Comparison of ENCODE assay signal across 9 mouse cellular contexts in genomic region chr2:14341652-14342308, GRCm38 (mm10). TPM values are rescaled to one million over a fixed set of nuclear protein-coding genes. Genes with fewer than 3 reads are reported as not detected.
DNase-seq lines count a peak whose midpoint lies in the region; ATAC-seq lines count a peak whose summit lies in the region.
"Had no signal": no experiment of that assay in that cellular context is flagged by ENCODE, and none has a peak within 500 bp of the region (broad histone marks: within the 10 kb centered on the region; RNA-seq: fewer than 3 reads in every experiment).

No protein-coding gene starts in this region.

- H3K27me3 ChIP-seq in limb, embryonic 13.5 days = no peaks in the 10 kb centered on the region
- H3K27me3 ChIP-seq in limb, embryonic 10.5 days (ENCODE audit: low read depth, poor library complexity, severe bottlenecking) = no peaks in the 10 kb centered on the region

- H3K36me3 ChIP-seq in limb, embryonic 13.5 days = no peaks in the 10 kb centered on the region
- no peaks in the 10 kb centered on the region for H3K36me3 ChIP-seq in limb, embryonic 10.5 days
- H3K36me3 ChIP-seq: G1E had no signal

- H3K4me2 ChIP-seq in limb, embryonic 13.5 days (replicated peaks) = no peak overlapping the region

- H3K9me3 ChIP-seq in limb, embryonic 13.5 days = peaks cover 4% of the 10 kb centered on the region; the same call in 1 of the 2 replicates
- no peaks in the 10 kb centered on the region for H3K9me3 ChIP-seq in limb, embryonic 10.5 days (replicated peaks)
- H3K9me3 ChIP-seq: G1E had no signal

- intact Hi-C loops in heart, postnatal 25 days (cut with DNase I) = no loop called here

- no peak overlapping the region for H3K9ac ChIP-seq in limb, embryonic 13.5 days

- peak; percentile 61; the same call in 1 of the 2 replicates for ATAC-seq in limb, embryonic 13.5 days (ENCODE audit: low FRiP score, low read depth)

- H3K4me3 ChIP-seq in limb, embryonic 13.5 days = no peak overlapping the region
- H3K4me3 ChIP-seq in limb, embryonic 10.5 days = no peak overlapping the region

- H3K27ac ChIP-seq in limb, embryonic 13.5 days = no peak overlapping the region
- no peak overlapping the region for H3K27ac ChIP-seq in limb, embryonic 10.5 days

- 76% methylated on average over 14 of the region's 14 CpGs for WGBS in limb, embryonic 13.5 days
- whole genome bisulfite sequencing in limb, embryonic 10.5 days = 88% methylated on average over 14 of the region's 14 CpGs

- no peak for DNase-seq in limb, embryonic 10.5 days (ENCODE audit: low spot score)
- DNase-seq in fat pad, adult 2 months (ENCODE audit: extremely low read depth, low read depth, low spot score) = peak; percentile 77
- peak; percentile 61 for DNase-seq in heart, postnatal 25 days (ENCODE audit: low spot score)
- peak; percentile 51 for DNase-seq in layer of hippocampus, adult 9-11 months
- DNase-seq in lung, postnatal 4 days = peak; percentile 74 to 91
- peak; percentile 23 for DNase-seq in urinary bladder, adult 2 months (ENCODE audit: low spot score)
- DNase-seq in spleen, postnatal 14 days (ENCODE audit: low spot score in 2 of 2) = no peak

- H3K4me1 ChIP-seq in limb, embryonic 13.5 days = 0 out of 2 replicates have a peak, but pooled peaks cover 3% of the 10 kb centered on the region
- no peaks in the 10 kb centered on the region for H3K4me1 ChIP-seq in limb, embryonic 10.5 days

RNA-seq across cellular contexts. Expression of gene Slc39a12, which starts 46.3 kb away (rescaled TPM):
- 0.09 and 0.11 TPM in 2 replicates for polyA plus RNA-seq in limb, embryonic 13.5 days (2015; fragmentation: Nextera tagmentation; extraction: Ambion mirVana)
- polyA plus RNA-seq in limb, embryonic 10.5 days (2016; fragmentation: Nextera tagmentation; extraction: Ambion mirVana) = 0.05 TPM in 1 of 2 replicates, not detected in the other
- under 1 TPM in 1 of 2 experiments, not detected in 1; 0.08 TPM for total RNA-seq in heart, postnatal 25 days (2021)
- polyA plus RNA-seq in urinary bladder, adult 2 months (2012; rRNA removed) = 0.15 TPM in 2 replicates
- total RNA-seq: G1E had no signal
- polyA plus RNA-seq: G1E had no signal

Comparison
In these comparisons a context has a peak if more than half of its experiments do, and no peak if none do; other contexts are left out.
1. DNase-seq: peak in fat pad, adult 2 months (single experiment), heart, postnatal 25 days (single experiment), layer of hippocampus, adult 9-11 months (single experiment), lung, postnatal 4 days (2 of 2) and urinary bladder, adult 2 months (single experiment); none in limb, embryonic 10.5 days (single experiment) and spleen, postnatal 14 days (0 of 2).